ENCODE assay signal across 24 mouse cellular contexts in the genomic region with DNA sequence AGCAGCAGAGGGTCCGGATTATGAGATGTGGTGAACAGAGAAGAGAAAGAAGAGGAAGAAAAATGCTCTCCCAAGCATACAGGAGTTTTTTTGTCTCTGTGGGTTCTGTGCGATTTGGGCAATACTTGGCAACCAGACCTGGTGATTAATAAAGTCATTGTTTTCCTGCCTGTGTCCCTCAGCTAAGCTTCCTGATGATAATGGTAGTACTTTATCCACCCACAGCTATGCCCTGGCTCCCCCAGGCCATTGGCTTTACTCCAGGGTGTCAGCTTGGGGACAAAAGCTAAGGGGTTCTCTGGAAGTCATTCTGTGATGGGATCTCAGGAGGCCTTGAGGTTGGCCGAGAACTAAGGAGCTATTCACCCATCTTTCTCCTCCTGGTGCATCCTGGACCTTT. TPM values are rescaled to one million over a fixed set of nuclear protein-coding genes. Genes with fewer than 3 reads are reported as not detected.
DNase-seq lines count a peak whose midpoint lies in the region; ATAC-seq lines count a peak whose summit lies in the region.
"Had no signal": no experiment of that assay in that cellular context is flagged by ENCODE, and none has a peak within 500 bp of the region (broad histone marks: within the 10 kb centered on the region; RNA-seq: fewer than 3 reads in every experiment).

No protein-coding gene starts in this region.

- no peaks in the 10 kb centered on the region for H3K36me3 ChIP-seq in kidney, embryonic 16.5 days (ENCODE audit: insufficient read depth, low read length)
- H3K36me3 ChIP-seq: hindbrain, embryonic 12.5 days; limb, embryonic 13.5 days; midbrain, embryonic 12.5 days; neural tube, embryonic 13.5 days had no signal

- no peaks in the 10 kb centered on the region for H3K27me3 ChIP-seq in kidney, embryonic 16.5 days (ENCODE audit: insufficient read depth, low read length)
- H3K27me3 ChIP-seq: hindbrain, embryonic 12.5 days; limb, embryonic 13.5 days; midbrain, embryonic 12.5 days; neural tube, embryonic 13.5 days; Patski had no signal

- H3K9ac ChIP-seq in kidney, embryonic 16.5 days (replicated peaks; ENCODE audit: low read length) = no peak overlapping the region
- H3K9ac ChIP-seq: hindbrain, embryonic 12.5 days; limb, embryonic 13.5 days; liver, embryonic 14.5 days; midbrain, embryonic 12.5 days; neural tube, embryonic 13.5 days had no signal

- no peaks in the 10 kb centered on the region for H3K9me3 ChIP-seq in kidney, embryonic 16.5 days (ENCODE audit: low read length)
- H3K9me3 ChIP-seq: hindbrain, embryonic 12.5 days; limb, embryonic 13.5 days; midbrain, embryonic 12.5 days; neural tube, embryonic 13.5 days had no signal

- ATAC-seq in kidney, embryonic 16.5 days (ENCODE audit: low FRiP score, low TSS enrichment) = no peak
- ATAC-seq: forebrain, embryonic 16.5 days; inflammation-experienced regulatory T-cells, adult 6 months had no signal

- no peak overlapping the region for H3K4me2 ChIP-seq in kidney, embryonic 16.5 days (replicated peaks; ENCODE audit: low read depth, low read length)
- H3K4me2 ChIP-seq: heart, embryonic 11.5 days; hindbrain, embryonic 12.5 days; limb, embryonic 13.5 days; midbrain, embryonic 12.5 days; neural tube, embryonic 13.5 days had no signal

- H3K4me3 ChIP-seq in kidney, embryonic 16.5 days (ENCODE audit: low read length) = no peak overlapping the region
- H3K4me3 ChIP-seq: hindbrain, embryonic 12.5 days; limb, embryonic 13.5 days; midbrain, embryonic 12.5 days; neural tube, embryonic 13.5 days had no signal

- no peak overlapping the region for H3K27ac ChIP-seq in kidney, embryonic 16.5 days (ENCODE audit: low read length)
- H3K27ac ChIP-seq: hindbrain, embryonic 12.5 days; limb, embryonic 13.5 days; liver, embryonic 14.5 days; midbrain, embryonic 12.5 days; neural tube, embryonic 13.5 days had no signal

- 76% methylated on average over 3 of the region's 3 CpGs for WGBS in kidney, embryonic 16.5 days

- DNase-seq in adrenal gland, adult (ENCODE audit: inconsistent age in 2 of 2, low spot score in 1 of 2) = peak; percentile 35 to 65
- DNase-seq in adrenal gland, postnatal 4 days (ENCODE audit: low spot score in 2 of 2) = no peak
- DNase-seq in kidney, adult 8-10 months = peak; percentile 28 to 38
- DNase-seq in kidney, postnatal 25 days = peak; percentile 49 to 52
- peak; percentile 63 for DNase-seq in lung, postnatal 25 days (ENCODE audit: low spot score)
- no peak for DNase-seq in cerebellum, adult 11 months
- no peak for DNase-seq in ovary, adult 18-20 months (ENCODE audit: low spot score)
- DNase-seq: cerebellum, adult 18-20 months; cerebellum, postnatal 25 days; embryo, embryonic 11 days; gastrocnemius, postnatal 25 days; heart, postnatal 10 days; layer of hippocampus, postnatal 36 days; thymus, postnatal 4 days had no signal

- H3K4me1 ChIP-seq in kidney, embryonic 16.5 days (ENCODE audit: insufficient read depth, low read length) = peaks cover 4% of the 10 kb centered on the region; the same call in 1 of the 2 replicates
- H3K4me1 ChIP-seq: hindbrain, embryonic 12.5 days; limb, embryonic 13.5 days; midbrain, embryonic 12.5 days had no signal

RNA-seq across cellular contexts. Expression of a gene that starts 7.0 kb away (rescaled TPM):
- 10 to 100 TPM; 17.6 to 44.5 TPM for total RNA-seq in adrenal gland, postnatal 4 days (2021)
- 1.8 and 3.1 TPM in 2 replicates for polyA plus RNA-seq in kidney, embryonic 16.5 days (2015; fragmentation: Nextera tagmentation; extraction: Ambion mirVana)
- total RNA-seq: gastrocnemius, postnatal 25 days had no signal

RNA-seq across cellular contexts. Expression of a gene that starts 21.7 kb away (rescaled TPM):
- total RNA-seq in adrenal gland, postnatal 4 days (2021) = 1 to 10 TPM; 2.1 to 7.6 TPM
- 0.44 and 1.2 TPM in 2 replicates for polyA plus RNA-seq in kidney, embryonic 16.5 days (2015; fragmentation: Nextera tagmentation; extraction: Ambion mirVana)
- polyA plus RNA-seq: forebrain, embryonic 16.5 days; hindbrain, embryonic 12.5 days; inflammation-experienced regulatory T-cells, adult 6 months; limb, embryonic 13.5 days; midbrain, embryonic 12.5 days; neural tube, embryonic 13.5 days had no signal

RNA-seq across cellular contexts. Expression of a gene that starts 45.3 kb away (rescaled TPM):
- 1 to 10 TPM; 4.3 to 4.8 TPM for total RNA-seq in adrenal gland, postnatal 4 days (2021)
- 0.96 and 1.2 TPM in 2 replicates for polyA plus RNA-seq in kidney, embryonic 16.5 days (2015; fragmentation: Nextera tagmentation; extraction: Ambion mirVana)

Comparison
In these comparisons a context has a peak if more than half of its experiments do, and no peak if none do; other contexts are left out.
1. DNase-seq: peak in adrenal gland, adult (2 of 2), kidney, adult 8-10 months (2 of 2), kidney, postnatal 25 days (2 of 2) and lung, postnatal 25 days (single experiment); none in adrenal gland, postnatal 4 days (0 of 2), cerebellum, adult 11 months (single experiment) and ovary, adult 18-20 months (single experiment).